Mouse (Mus musculus) gastrocnemius, postnatal 4 days (tissue): ENCODE measurements at regions not wholly inside any gene's neighbourhood (a gene's known extent, or its start where the extent isn't known, plus 50 kb on each side); places are given as distances from the start of the nearest gene placed in this dataset.
A peak's percentile ranks its signal among the peaks of the same experiment; 100 is the strongest.

Source experiments
- DNase-seq, 2 experiments: peaks; one replicate each; pipeline ENCODE4 v3.0.0; 2021 to 2022; ENCODE audit warnings: low spot score in 2 of 2, mixed read lengths in 2 of 2

GRCm38 (mm10) chr9:61042063-61042462 lies 247.7 kb downstream of the Uaca start:
- no peak for DNase-seq

- no peak for DNase-seq
These were observed 250.6 kb downstream of the Uaca start for GRCm38 (mm10) chr9:61044983-61045382.

GRCm38 (mm10) chr9:61046517-61046916 lies 252.2 kb downstream of the Uaca start:
- peak; percentile 70 to 74 for DNase-seq

GRCm38 (mm10) chr9:61047289-61047688 lies 252.9 kb downstream of the Uaca start:
- DNase-seq: no peak

- no peak for DNase-seq
These were observed 254.2 kb downstream of the Uaca start for GRCm38 (mm10) chr9:61048576-61048975.

- DNase-seq: no peak
These were observed 258.3 kb downstream of the Uaca start for GRCm38 (mm10) chr9:61052621-61053020.

- peak in 1 of 2 experiments; percentile 63 for DNase-seq
These were observed 260.1 kb downstream of the Uaca start for GRCm38 (mm10) chr9:61054427-61054826.

- DNase-seq: no peak
These were observed 261.1 kb downstream of the Uaca start for GRCm38 (mm10) chr9:61055392-61055791.

GRCm38 (mm10) chr9:61055928-61056730 lies 261.8 kb downstream of the Uaca start:
- DNase-seq: no peak

GRCm38 (mm10) chr9:61056731-61057270 lies 262.5 kb downstream of the Uaca start:
- no peak for DNase-seq

- DNase-seq: no peak
These were observed 264.9 kb downstream of the Uaca start for GRCm38 (mm10) chr9:61059225-61059624.

GRCm38 (mm10) chr9:61060958-61061357 lies 266.6 kb downstream of the Uaca start:
- DNase-seq: no peak

- DNase-seq: no peak
These were observed 270.5 kb downstream of the Uaca start for GRCm38 (mm10) chr9:61064714-61065305.

- no peak for DNase-seq
These were observed 275.4 kb downstream of the Uaca start for GRCm38 (mm10) chr9:61069553-61070314.

GRCm38 (mm10) chr9:61070315-61070707 lies 276.0 kb downstream of the Uaca start:
- DNase-seq: no peak

GRCm38 (mm10) chr9:61070861-61071260 lies 276.5 kb downstream of the Uaca start:
- DNase-seq: no peak

GRCm38 (mm10) chr9:61073482-61073881 lies 279.1 kb downstream of the Uaca start:
- no peak for DNase-seq

GRCm38 (mm10) chr9:61075071-61075470 lies 280.7 kb downstream of the Uaca start:
- DNase-seq: no peak

GRCm38 (mm10) chr9:61077181-61077580 lies 282.8 kb downstream of the Uaca start:
- DNase-seq: no peak

GRCm38 (mm10) chr9:61077807-61078206 lies 283.5 kb downstream of the Uaca start:
- no peak for DNase-seq

GRCm38 (mm10) chr9:61081474-61082021 lies 287.2 kb downstream of the Uaca start:
- DNase-seq: no peak
